Mouse (Mus musculus): Measurements from ENCODE around the gene Mex3a. TPM values are rescaled to one million over a fixed set of nuclear protein-coding genes. Genes with fewer than 3 reads are reported as not detected.

Gene Mex3a
- polyA plus RNA-seq, 1 experiment: 0.84 TPM

GRCm38 (mm10) chr3:88495741-88496415, 36.3 kb upstream of the Mex3a start:
- Histone ChIP-seq H3K4me1 (ENCODE audit: control insufficient read depth, insufficient read depth, low read length) (peaks cover 35% of the 10 kb centered on the region), H3K4me3 (replicated peaks; ENCODE audit: extremely low read depth, low read depth, low read length) (no peak overlapping the region)
- DNase-seq: no peak
- 59% methylated on average over 10 of the region's 10 CpGs for WGBS
- TF ChIP-seq POLR2A (IDR thresholded peaks at IDR 0.05; ENCODE audit: borderline replicate concordance, extremely low read depth, low read depth, low read length) (no peak), CTCF (IDR thresholded peaks at IDR 0.05; ENCODE audit: insufficient read depth, low read length) (no peak)

- DNase-seq: no peak
- Histone ChIP-seq H3K4me1 (ENCODE audit: control insufficient read depth, insufficient read depth, low read length) (peaks cover 26% of the 10 kb centered on the region), H3K4me3 (replicated peaks; ENCODE audit: extremely low read depth, low read depth, low read length) (no peak overlapping the region)
- TF ChIP-seq POLR2A (IDR thresholded peaks at IDR 0.05; ENCODE audit: borderline replicate concordance, extremely low read depth, low read depth, low read length) (no peak), CTCF (IDR thresholded peaks at IDR 0.05; ENCODE audit: insufficient read depth, low read length) (no peak)
- 75% methylated on average over 4 of the region's 4 CpGs for WGBS
Measured at GRCm38 (mm10) chr3:88499580-88499979, 32.6 kb upstream of the Mex3a start.

GRCm38 (mm10) chr3:88500087-88500486, 32.1 kb upstream of the Mex3a start:
- no peak for DNase-seq
- 65% methylated on average over 7 of the region's 7 CpGs for WGBS
- no peak for TF ChIP-seq CTCF (IDR thresholded peaks at IDR 0.05; ENCODE audit: insufficient read depth, low read length)
- TF ChIP-seq POLR2A (IDR thresholded peaks at IDR 0.05; ENCODE audit: borderline replicate concordance, extremely low read depth, low read depth, low read length): no peak
- no peak overlapping the region for H3K4me3 ChIP-seq (replicated peaks; ENCODE audit: extremely low read depth, low read depth, low read length)
- H3K4me1 ChIP-seq (ENCODE audit: control insufficient read depth, insufficient read depth, low read length): peaks cover 21% of the 10 kb centered on the region

- DNase-seq: no peak
- Histone ChIP-seq H3K4me3 (replicated peaks; ENCODE audit: extremely low read depth, low read depth, low read length) (peak overlapping the region; percentile 51), H3K4me1 (ENCODE audit: control insufficient read depth, insufficient read depth, low read length) (peaks cover 17% of the 10 kb centered on the region)
- no peak for TF ChIP-seq POLR2A (IDR thresholded peaks at IDR 0.05; ENCODE audit: borderline replicate concordance, extremely low read depth, low read depth, low read length)
- no peak for TF ChIP-seq CTCF (IDR thresholded peaks at IDR 0.05; ENCODE audit: insufficient read depth, low read length)
- 38% methylated on average over 4 of the region's 4 CpGs for WGBS
Measured at GRCm38 (mm10) chr3:88500655-88501365, 31.4 kb upstream of the Mex3a start.

- TF ChIP-seq CTCF (IDR thresholded peaks at IDR 0.05; ENCODE audit: insufficient read depth, low read length): no peak
- no peak for TF ChIP-seq POLR2A (IDR thresholded peaks at IDR 0.05; ENCODE audit: borderline replicate concordance, extremely low read depth, low read depth, low read length)
- 39% methylated on average over 6 of the region's 6 CpGs for WGBS
- no peak for DNase-seq
- Histone ChIP-seq H3K4me3 (replicated peaks; ENCODE audit: extremely low read depth, low read depth, low read length) (peak overlapping the region; percentile 79), H3K4me1 (ENCODE audit: control insufficient read depth, insufficient read depth, low read length) (peaks cover 15% of the 10 kb centered on the region)
Measured at GRCm38 (mm10) chr3:88501366-88502030, 30.7 kb upstream of the Mex3a start.

GRCm38 (mm10) chr3:88502031-88502571, 30.1 kb upstream of the Mex3a start:
- Histone ChIP-seq H3K4me3 (replicated peaks; ENCODE audit: extremely low read depth, low read depth, low read length) (peak overlapping the region; percentile 79), H3K4me1 (ENCODE audit: control insufficient read depth, insufficient read depth, low read length) (peaks cover 15% of the 10 kb centered on the region)
- 15% methylated on average over 11 of the region's 11 CpGs for WGBS
- TF ChIP-seq POLR2A (IDR thresholded peaks at IDR 0.05; ENCODE audit: borderline replicate concordance, extremely low read depth, low read depth, low read length): no peak
- DNase-seq: peak; percentile 57

- TF ChIP-seq CTCF (IDR thresholded peaks at IDR 0.05; ENCODE audit: insufficient read depth, low read length) (no peak), POLR2A (IDR thresholded peaks at IDR 0.05; ENCODE audit: borderline replicate concordance, extremely low read depth, low read depth, low read length) (peak; percentile 99)
- Histone ChIP-seq H3K4me1 (ENCODE audit: control insufficient read depth, insufficient read depth, low read length) (peaks cover 15% of the 10 kb centered on the region), H3K4me3 (replicated peaks; ENCODE audit: extremely low read depth, low read depth, low read length) (peak overlapping the region; percentile 79)
- peak; percentile 92 for DNase-seq
- under 1% methylated on average over 55 of the region's 55 CpGs for WGBS
Measured at GRCm38 (mm10) chr3:88502641-88503504, 29.3 kb upstream of the Mex3a start.

GRCm38 (mm10) chr3:88503505-88503863, 28.7 kb upstream of the Mex3a start:
- Histone ChIP-seq H3K4me1 (ENCODE audit: control insufficient read depth, insufficient read depth, low read length) (peaks cover 15% of the 10 kb centered on the region), H3K4me3 (replicated peaks; ENCODE audit: extremely low read depth, low read depth, low read length) (peak overlapping the region; percentile 38)
- TF ChIP-seq CTCF (IDR thresholded peaks at IDR 0.05; ENCODE audit: insufficient read depth, low read length) (no peak), POLR2A (IDR thresholded peaks at IDR 0.05; ENCODE audit: borderline replicate concordance, extremely low read depth, low read depth, low read length) (no peak)
- no peak for DNase-seq
- 25% methylated on average over 4 of the region's 4 CpGs for WGBS

All from lung, adult 2 months (tissue).